Mouse (Mus musculus): ENCODE measurements around the gene Cabp1.

GRCm38 (mm10) chr5:115134234-115135165 lies 59.7 kb downstream of the Cabp1 start, which contains the start of gene Unc119b:
- TF ChIP-seq EP300 (IDR thresholded peaks at IDR 0.05; ENCODE audit: low read depth) (no peak), CTCF (IDR thresholded peaks at IDR 0.05; ENCODE audit: low read depth) (no peak)
